Mouse (Mus musculus) heart, postnatal 25 days (tissue): ENCODE measurements around the gene H2-T23. TPM values are rescaled to one million over a fixed set of nuclear protein-coding genes. Genes with fewer than 3 reads are reported as not detected.
"Not testable (repeated sequence)": the region's sequence is repeated elsewhere in the genome, so short reads cannot be mapped to it uniquely, and the experiment has no call there.

Experiments
- DNase-seq: peaks from one replicate; pipeline ENCODE4 v3.0.0; 2022; ENCODE audit warnings: low spot score
- intact Hi-C: fragments of 180-260 bp; cut with DNase I; formaldehyde crosslinking; loops from one replicate; pipeline ENCODE4 v1.15.1; 2025
- total RNA-seq, 2 experiments: library from RNA; stranded (reverse); gene quantifications; 2 replicates each; pipeline ENCODE4 v1.2.3; 2021

H2-T23 gene
- total RNA-seq, 2 experiments from 2014 or later: 20.2 to 25.6 TPM

GRCm38 (mm10) chr17:36025197-36025596 is 7.5 kb downstream of the H2-T23 start:
- DNase-seq: no peak
- intact Hi-C loops: no loop called here

DNA sequence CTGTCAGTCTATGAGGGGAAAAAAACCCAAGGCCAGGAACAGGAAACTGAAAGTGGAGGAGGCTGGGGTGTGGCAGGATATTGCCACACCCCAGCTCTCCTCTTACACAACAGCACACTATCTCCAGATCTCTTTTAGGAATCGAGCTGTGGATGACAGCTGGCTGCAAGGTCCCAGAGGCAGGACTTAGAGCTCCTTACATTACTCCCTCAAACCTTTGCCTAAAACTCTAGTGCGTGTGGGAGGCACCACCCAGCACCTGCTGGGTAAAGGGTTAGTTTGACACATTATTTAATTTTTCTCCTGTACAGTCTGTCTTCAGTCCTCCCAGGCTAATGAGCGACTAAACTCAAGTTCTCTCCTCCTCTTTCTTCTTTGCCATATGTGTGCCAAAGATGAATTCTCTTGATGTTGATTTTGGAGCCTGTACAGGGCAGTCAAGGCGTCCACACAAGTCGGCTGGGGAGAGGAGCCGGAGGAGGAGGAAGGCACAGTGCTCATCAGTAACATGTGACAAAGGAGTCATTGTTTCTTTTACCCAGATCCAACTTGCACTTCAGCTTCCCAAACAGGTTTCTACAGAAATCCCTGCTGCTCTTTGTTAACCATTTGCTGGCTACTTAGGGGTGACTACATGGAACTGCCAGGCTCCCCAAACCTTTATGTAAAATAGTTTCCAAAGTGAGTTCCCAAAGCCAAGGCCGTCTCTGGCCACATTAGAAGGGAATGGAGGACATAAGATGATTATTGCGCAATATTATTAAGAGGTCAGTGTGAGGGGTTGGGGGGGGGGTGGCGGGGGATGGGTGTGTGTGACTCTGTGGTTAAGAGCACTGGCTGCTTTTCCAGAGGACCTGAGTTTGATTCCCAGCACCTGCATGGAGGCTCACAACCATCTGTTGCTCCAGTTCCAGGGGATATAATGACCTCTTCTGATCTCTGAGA is 8.7 kb downstream of the H2-T23 start:
- intact Hi-C loops: no loop called here
- no peak for DNase-seq

DNA sequence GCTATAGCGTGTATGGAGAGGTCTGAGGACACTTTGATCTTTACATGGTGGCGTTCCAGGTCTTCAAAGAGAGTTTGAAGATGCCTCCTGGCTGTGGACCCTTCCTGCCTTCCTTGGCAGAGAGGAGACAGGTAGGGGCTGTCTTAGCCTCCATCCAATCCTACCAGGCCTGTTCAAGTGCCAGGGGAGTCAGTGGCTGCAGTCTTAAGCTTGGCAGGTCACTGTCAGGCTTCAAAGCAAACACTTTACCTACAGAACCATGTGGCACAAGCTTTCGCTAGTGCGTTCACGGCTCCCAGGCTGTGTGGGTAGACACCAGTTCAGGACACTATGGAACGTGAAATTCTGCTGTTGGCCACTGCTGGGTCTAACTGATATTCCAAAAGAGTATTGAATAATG is 9.7 kb downstream of the H2-T23 start:
- DNase-seq: no peak
- intact Hi-C loops: no loop called here

DNA sequence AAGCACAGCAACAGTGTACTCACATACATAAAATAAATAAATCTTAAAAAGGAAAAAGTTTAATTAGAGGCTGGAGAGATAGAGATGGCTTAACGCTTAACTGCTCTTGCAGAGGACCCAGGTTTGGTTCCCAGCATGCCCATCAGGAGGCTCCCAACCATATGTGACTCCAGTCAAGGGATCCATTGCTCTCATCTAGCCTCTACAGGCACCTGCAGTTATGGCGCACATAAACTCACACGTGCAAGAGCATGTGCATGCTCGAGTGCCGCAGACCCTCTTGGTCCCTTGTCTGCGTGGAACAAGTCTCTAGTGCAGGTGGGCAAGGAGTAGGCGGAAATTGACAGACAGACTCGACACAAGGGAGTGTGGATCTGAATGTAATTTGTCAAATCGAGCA is 10.6 kb downstream of the H2-T23 start:
- DNase-seq: no peak
- intact Hi-C loops: no loop called here

DNA sequence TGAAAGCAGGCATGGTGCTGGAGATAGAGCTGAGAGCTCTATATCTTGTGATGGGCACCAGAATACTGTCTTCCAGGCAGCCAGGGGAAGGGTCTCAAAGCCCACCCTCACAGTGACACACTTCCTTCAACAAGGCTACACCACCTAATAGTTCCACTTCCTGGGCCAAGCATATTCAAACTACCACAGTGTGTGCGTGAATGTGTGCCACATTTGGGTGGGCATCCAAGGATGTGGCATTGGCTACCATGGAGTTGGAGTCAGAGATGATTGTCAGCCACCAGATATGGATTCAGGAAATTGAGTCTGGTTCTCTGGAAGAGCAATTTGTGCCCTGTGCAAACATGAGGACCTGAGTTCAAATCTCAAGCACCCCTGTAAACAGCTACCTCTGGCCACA is 11.3 kb downstream of the H2-T23 start:
- no peak for DNase-seq
- intact Hi-C loops: no loop called here

- DNase-seq: peak; percentile 69
- intact Hi-C loops: no loop called here
These were observed 12.2 kb downstream of the H2-T23 start, which contains the start of gene H2-T24 for GRCm38 (mm10) chr17:36020191-36021073. Gene H2-T24 (minus strand): TSS chr17:36020560.

- DNase-seq: no peak
- intact Hi-C loops: no loop called here
These were observed 13.1 kb downstream of the H2-T23 start for GRCm38 (mm10) chr17:36019519-36019918.

DNA sequence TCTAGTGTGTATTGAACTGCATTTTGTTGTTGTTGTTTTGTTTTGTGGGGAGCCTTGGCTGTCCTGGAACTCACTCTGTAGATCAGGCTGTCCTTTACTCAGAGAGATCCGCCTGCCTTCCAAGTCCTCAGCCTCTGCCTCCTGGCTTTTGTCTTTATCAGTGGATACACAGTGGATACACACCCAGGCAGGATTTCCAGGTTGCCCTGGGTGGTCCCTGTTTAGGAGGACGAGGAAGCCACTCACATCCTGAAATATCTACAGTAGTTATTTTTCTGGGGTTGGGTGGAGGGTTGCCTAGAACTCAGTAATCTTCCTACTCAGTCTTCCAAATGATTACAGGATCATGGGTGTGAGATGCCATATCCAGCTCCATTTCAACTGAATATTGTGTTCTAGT is 13.7 kb downstream of the H2-T23 start:
- peak; percentile 41 for DNase-seq
- intact Hi-C loops: no loop called here

GRCm38 (mm10) chr17:36017046-36017445 is 15.6 kb downstream of the H2-T23 start:
- intact Hi-C loops: no loop called here
- no peak for DNase-seq

- intact Hi-C loops: no loop called here
- DNase-seq: no peak
These were observed 17.7 kb downstream of the H2-T23 start for GRCm38 (mm10) chr17:36014977-36015376.

DNA sequence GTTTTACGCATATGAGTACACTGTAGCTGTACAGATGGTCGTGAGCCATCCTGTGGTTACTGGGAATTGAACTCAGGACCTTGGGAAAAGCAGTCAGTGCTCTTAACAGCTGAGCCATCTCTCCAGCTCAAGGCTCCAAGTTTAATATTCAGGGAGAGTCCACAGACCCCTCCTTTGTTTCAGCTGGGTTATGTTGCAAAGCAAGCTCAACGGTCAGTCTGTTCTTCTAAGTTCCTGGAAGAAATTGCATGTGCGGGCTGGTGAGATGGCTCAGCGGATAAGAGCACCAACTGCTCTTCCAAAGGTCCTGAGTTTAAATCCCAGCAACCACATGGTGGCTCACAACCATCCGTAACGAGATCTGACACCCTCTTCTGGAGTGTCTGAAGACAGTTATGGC is 28.2 kb downstream of the H2-T23 start:
- intact Hi-C loops, DNase-seq: not testable (repeated sequence)

GRCm38 (mm10) chr17:36003331-36003730 is 29.3 kb downstream of the H2-T23 start:
- intact Hi-C loops: no loop called here
- no peak for DNase-seq

GRCm38 (mm10) chr17:36001966-36002365 is 30.7 kb downstream of the H2-T23 start:
- no peak for DNase-seq
- intact Hi-C loops: no loop called here

DNA sequence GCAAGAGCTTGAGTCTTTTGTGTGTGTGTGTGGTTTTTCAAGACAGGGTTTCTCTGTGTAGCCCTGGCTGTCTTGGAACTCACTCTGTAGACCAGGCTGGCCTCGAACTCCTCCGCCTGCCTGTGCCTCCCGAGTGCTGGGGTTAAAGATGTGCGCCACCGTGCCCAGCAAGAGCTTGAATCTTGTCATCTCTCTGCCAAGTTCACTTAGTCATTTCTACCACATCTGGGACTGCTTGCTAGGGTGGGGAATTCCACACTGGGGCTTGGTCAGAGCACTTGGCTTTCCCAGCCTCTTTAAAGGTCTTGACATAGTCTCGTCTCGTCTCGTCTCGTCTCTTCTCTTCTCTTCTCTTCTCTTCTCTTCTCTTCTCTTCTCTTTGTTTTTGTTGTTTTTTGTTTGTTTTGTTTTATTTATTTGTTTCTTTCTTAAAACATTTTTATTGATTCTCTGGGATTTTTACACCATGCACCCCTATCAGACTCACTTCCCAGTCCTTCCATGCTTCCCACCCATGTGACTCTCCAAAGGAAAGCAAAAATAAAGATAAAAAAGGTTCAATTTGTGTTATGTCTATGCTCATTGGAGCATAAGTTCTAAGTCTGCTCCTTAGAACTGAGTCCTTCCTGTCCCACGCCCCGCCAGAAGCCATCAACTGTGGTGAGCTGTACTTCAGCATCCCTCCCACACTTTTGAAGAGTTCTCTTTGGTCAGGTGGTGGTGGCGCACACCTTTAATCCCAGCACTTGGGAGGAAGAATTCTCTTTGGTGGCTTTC is 31.3 kb downstream of the H2-T23 start:
- DNase-seq: no peak
- intact Hi-C loops: no loop called here

- intact Hi-C loops: no loop called here
- no peak for DNase-seq
These were observed 32.3 kb downstream of the H2-T23 start for GRCm38 (mm10) chr17:36000349-36000748.

DNA sequence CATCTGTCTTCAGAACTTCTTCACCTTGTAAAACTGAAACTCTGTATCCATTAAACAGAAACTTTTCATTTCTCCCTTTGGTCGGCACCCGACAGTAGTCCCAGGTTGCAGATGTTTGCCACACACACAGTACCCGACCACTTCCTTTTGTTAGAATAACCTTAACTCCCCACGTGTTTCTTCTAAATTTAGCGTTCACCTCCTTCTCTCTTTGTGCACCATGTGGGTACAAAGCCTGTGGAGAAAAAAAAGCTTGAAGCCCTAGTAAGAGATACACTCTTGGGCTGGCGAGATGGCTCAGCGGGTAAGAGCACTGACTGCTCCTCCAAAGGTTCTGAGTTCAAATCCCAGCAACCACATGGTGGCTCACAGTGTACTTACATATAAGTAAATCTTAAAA is 33.3 kb downstream of the H2-T23 start:
- intact Hi-C loops: loop anchor here (5.0 kb wide), 1 partner anchor 113 kb away; no protein-coding TSS in a partner anchor
- DNase-seq: no peak

GRCm38 (mm10) chr17:35998545-35999305 is 33.9 kb downstream of the H2-T23 start:
- intact Hi-C loops: loop anchor here (5.0 kb wide), 1 partner anchor 114 kb away; no protein-coding TSS in a partner anchor
- DNase-seq: no peak

- DNase-seq: no peak
- intact Hi-C loops: loop anchor here (1.0 to 5.0 kb wide), 2 partner anchors 37 to 114 kb away; no protein-coding TSS in a partner anchor
These were observed 34.7 kb downstream of the H2-T23 start for GRCm38 (mm10) chr17:35997713-35998510.
